Mouse (Mus musculus): ENCODE data around the gene Six1. TPM values are rescaled to one million over a fixed set of nuclear protein-coding genes. Genes with fewer than 3 reads are reported as not detected.
A peak's percentile ranks its signal among the peaks of the same experiment; 100 is the strongest.

The Six1 gene
- polyA plus RNA-seq, 1 experiment from 2014 or later = 0.12 TPM

DNA sequence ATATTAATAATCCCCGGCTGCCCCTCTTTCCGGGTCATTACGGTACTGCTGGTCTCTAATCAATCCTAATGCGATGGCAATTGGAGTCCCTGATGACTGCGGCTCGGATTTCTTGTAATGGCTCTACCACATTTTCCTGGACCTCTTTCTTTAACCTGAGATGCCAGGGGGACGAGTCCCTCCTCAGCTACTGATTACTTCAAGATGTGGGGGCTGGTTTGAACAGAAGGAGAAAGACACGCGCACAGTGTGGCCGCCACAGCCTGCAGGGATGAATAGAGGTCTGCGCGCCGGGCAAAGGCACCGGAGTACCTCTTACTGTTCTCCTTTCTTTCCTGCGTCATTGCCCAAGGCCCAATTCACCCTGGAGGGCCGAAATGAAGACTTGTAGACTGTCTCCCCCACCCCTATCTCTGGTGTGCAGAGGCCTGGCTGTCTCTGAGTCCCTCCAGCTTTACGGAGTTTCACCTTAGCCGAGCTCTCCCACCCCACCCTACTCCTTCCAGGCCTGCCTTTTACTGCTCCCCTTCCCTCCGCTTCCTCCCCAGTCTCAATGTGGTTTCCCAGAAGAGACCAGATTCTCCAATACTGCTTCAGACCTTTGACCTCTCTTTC, 1.5 kb downstream of the Six1 start:
- Histone ChIP-seq H3K27me3 (ENCODE audit: control insufficient read depth, insufficient read depth, low read length) (peaks cover 89% of the 10 kb centered on the region), H3K4me1 (ENCODE audit: control insufficient read depth, insufficient read depth, low read length) (no peaks in the 10 kb centered on the region), H3K27ac (ENCODE audit: low read depth, low read length) (no peak overlapping the region), H3K4me2 (replicated peaks; ENCODE audit: low read depth, low read length) (no peak overlapping the region; the same call in 1 of the 2 replicates), H3K36me3 (ENCODE audit: control insufficient read depth, insufficient read depth, low read length) (no peaks in the 10 kb centered on the region), H3K9me3 (ENCODE audit: control insufficient read depth, low read length) (no peaks in the 10 kb centered on the region), H3K9ac (ENCODE audit: low read depth, low read length) (no peak overlapping the region), H3K4me3 (ENCODE audit: low read length) (peak overlapping the region; percentile 52; the same call in 1 of the 2 replicates)
- 5% methylated on average over 19 of the region's 19 CpGs for WGBS
- ATAC-seq (ENCODE audit: low FRiP score, low TSS enrichment) = no peak

DNA sequence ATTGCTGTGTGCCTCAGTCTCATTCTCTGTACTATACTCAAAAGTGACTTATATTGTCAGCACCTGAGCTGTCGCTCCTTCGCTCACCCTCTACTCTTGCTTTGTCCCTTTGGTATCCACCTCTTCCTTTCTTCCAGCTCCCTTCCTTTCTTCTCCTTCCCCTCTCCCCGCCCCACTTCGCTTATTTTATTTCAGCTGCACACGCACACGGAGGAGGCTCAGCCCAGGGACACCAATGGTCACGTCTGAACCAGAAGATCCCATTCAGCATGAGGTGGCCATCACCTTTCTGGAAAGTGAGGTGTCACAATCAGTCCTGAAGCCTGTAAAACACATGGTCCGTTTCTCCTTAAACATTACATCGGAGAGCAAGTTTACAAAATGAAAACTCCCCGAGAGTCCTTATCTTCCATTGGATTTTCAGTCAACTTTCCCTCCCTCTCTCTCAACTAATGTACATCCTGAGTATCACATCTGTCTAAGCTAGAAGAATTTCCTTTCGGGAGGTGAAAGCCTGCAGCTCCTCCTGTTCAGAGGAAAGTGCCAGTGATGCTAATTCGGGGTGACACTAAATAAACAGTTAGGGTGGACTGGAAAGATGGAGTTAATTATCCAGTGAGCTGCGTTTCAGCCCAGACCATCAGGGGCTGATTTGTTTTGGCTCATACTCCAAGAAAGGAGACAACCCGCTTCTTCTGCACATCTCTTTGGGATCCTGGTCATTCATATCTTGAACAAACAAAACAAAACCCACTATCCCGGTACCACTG, 2.7 kb downstream of the Six1 start:
- Histone ChIP-seq H3K4me1 (ENCODE audit: control insufficient read depth, insufficient read depth, low read length) (peaks cover 6% of the 10 kb centered on the region; the same call in 1 of the 2 replicates), H3K4me3 (ENCODE audit: low read length) (no peak overlapping the region)
- ATAC-seq (ENCODE audit: low FRiP score, low TSS enrichment) = no peak

DNA sequence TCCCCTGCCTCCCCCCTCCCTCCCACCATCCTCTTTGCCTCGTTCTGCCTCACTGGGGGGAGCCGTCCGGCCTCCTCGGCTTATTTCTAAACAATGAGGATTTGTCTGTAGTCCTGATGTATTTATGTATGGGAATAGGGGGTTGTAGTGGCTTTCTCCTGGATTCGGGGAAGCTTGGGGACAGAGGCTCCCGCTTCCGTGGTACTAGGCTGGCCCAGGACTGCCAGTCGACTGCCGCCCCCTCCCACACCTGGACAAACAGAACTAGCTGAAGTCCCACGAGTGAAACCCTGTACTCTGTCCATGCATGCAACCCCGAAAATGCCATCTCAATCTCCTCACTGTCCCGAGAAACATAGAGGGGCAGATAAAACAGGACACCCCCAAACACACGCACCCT, 3.4 kb downstream of the Six1 start:
- Histone ChIP-seq H3K4me1 (ENCODE audit: control insufficient read depth, insufficient read depth, low read length) (peaks cover 12% of the 10 kb centered on the region; the same call in 1 of the 2 replicates), H3K4me3 (ENCODE audit: low read length) (no peak overlapping the region), H3K36me3 (ENCODE audit: control insufficient read depth, insufficient read depth, low read length) (no peaks in the 10 kb centered on the region), H3K9ac (ENCODE audit: low read depth, low read length) (no peak overlapping the region), H3K27me3 (ENCODE audit: control insufficient read depth, insufficient read depth, low read length) (peaks cover 94% of the 10 kb centered on the region), H3K4me2 (replicated peaks; ENCODE audit: low read depth, low read length) (no peak overlapping the region), H3K9me3 (ENCODE audit: control insufficient read depth, low read length) (no peaks in the 10 kb centered on the region), H3K27ac (ENCODE audit: low read depth, low read length) (no peak overlapping the region)
- WGBS = 1% methylated on average over 13 of the region's 13 CpGs
- no peak for ATAC-seq (ENCODE audit: low FRiP score, low TSS enrichment)

More for the DNA sequence above, 2.7 kb downstream of the Six1 start:
- peaks cover 94% of the 10 kb centered on the region for H3K27me3 ChIP-seq (ENCODE audit: control insufficient read depth, insufficient read depth, low read length)
- H3K4me2 ChIP-seq (replicated peaks; ENCODE audit: low read depth, low read length) = no peak overlapping the region
- WGBS = 2% methylated on average over 15 of the region's 15 CpGs
- no peaks in the 10 kb centered on the region for H3K9me3 ChIP-seq (ENCODE audit: control insufficient read depth, low read length)
- H3K27ac ChIP-seq (ENCODE audit: low read depth, low read length) = no peak overlapping the region
- no peaks in the 10 kb centered on the region for H3K36me3 ChIP-seq (ENCODE audit: control insufficient read depth, insufficient read depth, low read length)
- no peak overlapping the region for H3K9ac ChIP-seq (ENCODE audit: low read depth, low read length)

DNA sequence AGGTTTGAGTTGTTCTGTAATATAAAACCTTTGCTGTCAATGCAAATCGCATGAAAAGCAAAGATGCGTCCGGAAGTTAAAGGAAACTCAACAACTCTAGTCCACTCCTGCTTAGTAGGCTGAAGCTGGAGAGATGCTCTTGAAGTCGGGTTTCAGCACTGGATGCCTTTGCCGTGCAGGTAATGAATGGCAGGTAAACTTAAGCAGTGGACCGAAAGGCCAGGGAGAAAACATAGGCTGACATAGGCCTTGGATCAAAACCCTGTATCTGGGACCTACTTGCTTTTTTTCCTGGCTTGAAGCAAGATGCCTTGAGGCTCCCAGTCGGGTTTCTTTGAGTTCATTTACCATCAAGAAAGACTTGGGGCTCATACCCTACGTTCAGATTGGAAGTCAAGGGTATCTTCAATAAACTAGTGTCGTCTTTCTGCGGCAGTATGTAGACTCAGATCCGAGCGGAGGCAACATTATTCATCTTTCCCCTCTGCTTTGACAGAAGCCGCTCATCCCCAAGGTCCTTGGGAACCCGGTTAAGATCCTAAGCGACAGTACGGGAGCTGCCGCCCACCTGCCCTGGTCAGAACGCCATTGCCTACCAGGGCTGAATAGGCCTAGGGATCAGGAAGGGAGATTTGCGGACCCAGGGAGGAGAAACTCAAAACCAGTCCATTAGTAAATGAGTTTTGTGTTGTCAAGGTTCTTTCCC, 4.0 kb downstream of the Six1 start:
- 3% methylated on average over 19 of the region's 19 CpGs for WGBS
- no peak overlapping the region for H3K4me3 ChIP-seq (ENCODE audit: low read length)

GRCm38 (mm10) chr12:73048537-73048936, 5.2 kb downstream of the Six1 start:
- Histone ChIP-seq H3K4me3 (ENCODE audit: low read length) (no peak overlapping the region), H3K27me3 (ENCODE audit: control insufficient read depth, insufficient read depth, low read length) (peaks cover 95% of the 10 kb centered on the region), H3K4me1 (ENCODE audit: control insufficient read depth, insufficient read depth, low read length) (peaks cover 20% of the 10 kb centered on the region; the same call in 1 of the 2 replicates), H3K4me2 (replicated peaks; ENCODE audit: low read depth, low read length) (no peak overlapping the region), H3K9ac (ENCODE audit: low read depth, low read length) (no peak overlapping the region), H3K36me3 (ENCODE audit: control insufficient read depth, insufficient read depth, low read length) (no peaks in the 10 kb centered on the region), H3K27ac (ENCODE audit: low read depth, low read length) (no peak overlapping the region), H3K9me3 (ENCODE audit: control insufficient read depth, low read length) (no peaks in the 10 kb centered on the region)
- ATAC-seq (ENCODE audit: low FRiP score, low TSS enrichment) = no peak
- WGBS = 5% methylated on average over 3 of the region's 3 CpGs

More for the DNA sequence above, 4.0 kb downstream of the Six1 start:
- Histone ChIP-seq H3K4me1 (ENCODE audit: control insufficient read depth, insufficient read depth, low read length) (peaks cover 17% of the 10 kb centered on the region; the same call in 1 of the 2 replicates), H3K9me3 (ENCODE audit: control insufficient read depth, low read length) (no peaks in the 10 kb centered on the region), H3K4me2 (replicated peaks; ENCODE audit: low read depth, low read length) (no peak overlapping the region), H3K27me3 (ENCODE audit: control insufficient read depth, insufficient read depth, low read length) (peaks cover 95% of the 10 kb centered on the region), H3K27ac (ENCODE audit: low read depth, low read length) (no peak overlapping the region), H3K9ac (ENCODE audit: low read depth, low read length) (no peak overlapping the region), H3K36me3 (ENCODE audit: control insufficient read depth, insufficient read depth, low read length) (no peaks in the 10 kb centered on the region)
- no peak for ATAC-seq (ENCODE audit: low FRiP score, low TSS enrichment)

GRCm38 (mm10) chr12:73047576-73047975, 6.1 kb downstream of the Six1 start:
- H3K27me3 ChIP-seq (ENCODE audit: control insufficient read depth, insufficient read depth, low read length) = peaks cover 92% of the 10 kb centered on the region
- no peak overlapping the region for H3K27ac ChIP-seq (ENCODE audit: low read depth, low read length)
- WGBS = 11% methylated on average over 2 of the region's 2 CpGs
- no peak overlapping the region for H3K4me3 ChIP-seq (ENCODE audit: low read length)
- no peak for ATAC-seq (ENCODE audit: low FRiP score, low TSS enrichment)
- peaks cover 20% of the 10 kb centered on the region; the same call in 1 of the 2 replicates for H3K4me1 ChIP-seq (ENCODE audit: control insufficient read depth, insufficient read depth, low read length)
- H3K4me2 ChIP-seq (replicated peaks; ENCODE audit: low read depth, low read length) = no peak overlapping the region
- no peaks in the 10 kb centered on the region for H3K9me3 ChIP-seq (ENCODE audit: control insufficient read depth, low read length)
- no peak overlapping the region for H3K9ac ChIP-seq (ENCODE audit: low read depth, low read length)
- no peaks in the 10 kb centered on the region for H3K36me3 ChIP-seq (ENCODE audit: control insufficient read depth, insufficient read depth, low read length)

GRCm38 (mm10) chr12:73046607-73047180, 7.0 kb downstream of the Six1 start:
- peaks cover 92% of the 10 kb centered on the region for H3K27me3 ChIP-seq (ENCODE audit: control insufficient read depth, insufficient read depth, low read length)
- ATAC-seq (ENCODE audit: low FRiP score, low TSS enrichment) = peak; percentile 81
- peak overlapping the region; percentile 45 for H3K4me3 ChIP-seq (ENCODE audit: low read length)
- no peak overlapping the region for H3K27ac ChIP-seq (ENCODE audit: low read depth, low read length)
- no peaks in the 10 kb centered on the region for H3K9me3 ChIP-seq (ENCODE audit: control insufficient read depth, low read length)
- H3K4me1 ChIP-seq (ENCODE audit: control insufficient read depth, insufficient read depth, low read length) = peaks cover 20% of the 10 kb centered on the region; the same call in 1 of the 2 replicates
- WGBS = under 1% methylated on average over 38 of the region's 38 CpGs
- peak overlapping the region; percentile 70 for H3K4me2 ChIP-seq (replicated peaks; ENCODE audit: low read depth, low read length)
- no peaks in the 10 kb centered on the region for H3K36me3 ChIP-seq (ENCODE audit: control insufficient read depth, insufficient read depth, low read length)
- H3K9ac ChIP-seq (ENCODE audit: low read depth, low read length) = peak overlapping the region; percentile 37; the same call in 1 of the 2 replicates

- Histone ChIP-seq H3K9me3 (ENCODE audit: control insufficient read depth, low read length) (no peaks in the 10 kb centered on the region), H3K4me2 (replicated peaks; ENCODE audit: low read depth, low read length) (peak overlapping the region; percentile 70), H3K9ac (ENCODE audit: low read depth, low read length) (peak overlapping the region; percentile 37; the same call in 1 of the 2 replicates), H3K4me1 (ENCODE audit: control insufficient read depth, insufficient read depth, low read length) (peaks cover 20% of the 10 kb centered on the region; the same call in 1 of the 2 replicates), H3K27ac (ENCODE audit: low read depth, low read length) (no peak overlapping the region), H3K27me3 (ENCODE audit: control insufficient read depth, insufficient read depth, low read length) (peaks cover 93% of the 10 kb centered on the region), H3K36me3 (ENCODE audit: control insufficient read depth, insufficient read depth, low read length) (no peaks in the 10 kb centered on the region), H3K4me3 (ENCODE audit: low read length) (peak overlapping the region; percentile 45)
- under 1% methylated on average over 77 of the region's 85 CpGs for WGBS
- peak; percentile 29; the same call in 1 of the 2 replicates for ATAC-seq (ENCODE audit: low FRiP score, low TSS enrichment)
Observed at GRCm38 (mm10) chr12:73045724-73046606, 7.7 kb downstream of the Six1 start.
